Mouse (Mus musculus): ENCODE measurements around the gene Gm21976.

The Gm21976 gene

DNA sequence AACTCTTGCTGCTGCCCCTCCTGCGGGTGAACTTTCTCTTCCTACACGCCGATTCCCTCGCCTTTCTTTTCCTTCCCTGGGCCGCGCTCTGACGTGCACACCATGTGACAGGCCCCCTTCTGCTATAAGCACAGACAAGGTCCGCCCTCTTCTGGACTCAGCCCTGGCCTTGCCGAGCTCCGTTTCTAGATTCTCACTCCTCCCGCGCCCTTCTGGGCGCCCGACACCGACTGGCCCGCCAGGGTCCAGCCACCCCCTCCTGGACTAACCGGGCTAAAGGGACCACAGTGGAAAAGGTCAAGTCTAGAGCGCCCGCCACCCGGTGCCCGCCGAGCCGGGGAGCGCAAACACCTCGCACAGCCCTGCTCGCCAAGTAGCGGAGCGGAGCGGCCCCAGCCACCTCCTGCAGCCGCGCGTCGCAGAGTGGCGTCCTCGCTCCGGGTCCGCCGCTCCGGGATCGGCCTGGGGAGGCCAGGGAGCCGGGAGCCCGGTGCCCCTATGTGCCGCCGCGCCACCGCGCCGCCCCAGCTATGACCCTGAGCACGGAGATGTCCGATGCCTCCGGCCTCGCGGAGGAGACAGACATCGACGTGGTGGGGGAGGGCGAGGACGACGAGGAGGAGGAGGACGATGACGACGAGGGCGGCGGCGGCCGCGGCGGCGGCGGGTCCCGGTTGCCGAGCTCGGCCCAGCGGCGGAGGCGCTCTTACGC is 74.6 kb downstream of the Gm21976 start, which contains the start of gene Foxd1:
TSS of gene Foxd1 (plus strand) at position 153 of the 712 bp plus-strand sequence.
- DNase-seq (ENCODE audit: low spot score in 2 of 2) = no peak

DNA sequence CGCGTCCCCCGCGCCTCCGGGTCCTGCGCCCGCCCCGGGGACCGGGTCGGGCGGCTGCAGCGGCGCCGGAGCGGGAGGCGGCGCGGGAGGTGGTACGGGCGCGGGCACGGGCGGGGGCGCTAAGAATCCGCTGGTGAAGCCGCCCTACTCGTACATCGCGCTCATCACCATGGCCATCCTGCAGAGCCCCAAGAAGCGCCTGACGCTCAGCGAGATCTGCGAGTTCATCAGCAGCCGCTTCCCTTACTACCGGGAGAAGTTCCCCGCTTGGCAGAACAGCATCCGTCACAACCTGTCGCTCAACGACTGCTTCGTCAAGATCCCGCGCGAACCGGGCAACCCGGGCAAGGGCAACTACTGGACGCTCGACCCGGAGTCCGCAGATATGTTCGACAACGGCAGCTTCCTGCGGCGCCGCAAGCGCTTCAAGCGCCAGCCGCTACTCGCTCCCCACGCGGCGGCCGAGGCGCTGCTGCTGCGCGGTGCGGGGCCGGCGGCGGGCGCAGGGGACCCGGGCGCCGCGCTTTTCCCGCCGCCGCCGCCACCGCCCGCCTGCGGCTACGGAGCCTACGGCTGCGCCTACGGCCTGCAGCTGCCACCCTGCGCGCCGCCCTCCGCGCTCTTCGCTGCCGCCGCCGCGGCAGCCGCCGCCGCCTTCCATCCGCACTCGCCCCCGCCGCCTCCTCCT is 75.3 kb downstream of the Gm21976 start:
- DNase-seq (ENCODE audit: low spot score in 2 of 2) = no peak

DNA sequence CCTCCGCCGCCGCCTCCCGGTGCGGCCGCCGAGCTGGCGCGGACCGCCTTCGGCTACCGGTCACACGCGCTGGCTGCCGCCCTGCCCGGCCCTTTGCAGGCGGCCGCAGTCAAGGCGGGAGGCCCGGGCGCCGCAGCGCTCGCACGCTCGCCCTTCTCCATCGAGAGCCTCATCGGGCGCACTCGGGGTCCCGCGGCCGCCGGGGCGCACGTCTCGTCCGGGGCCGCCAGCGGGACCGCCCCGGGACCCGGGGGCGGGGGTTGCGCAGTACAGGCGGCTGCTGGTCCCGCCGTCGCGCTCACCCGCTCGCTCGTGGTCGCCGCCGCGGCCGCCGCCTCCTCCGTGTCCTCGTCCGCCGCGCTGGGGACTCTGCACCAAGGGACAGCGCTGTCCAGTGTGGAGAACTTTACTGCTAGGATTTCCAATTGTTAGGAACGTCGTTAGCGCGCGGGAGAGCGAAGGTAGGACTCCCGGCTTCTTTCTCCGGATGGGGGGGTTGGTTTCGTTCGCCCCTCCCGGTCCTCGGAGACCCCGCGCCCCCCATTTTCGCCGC is 75.9 kb downstream of the Gm21976 start:
- no peak for DNase-seq (ENCODE audit: low spot score in 2 of 2)

DNA sequence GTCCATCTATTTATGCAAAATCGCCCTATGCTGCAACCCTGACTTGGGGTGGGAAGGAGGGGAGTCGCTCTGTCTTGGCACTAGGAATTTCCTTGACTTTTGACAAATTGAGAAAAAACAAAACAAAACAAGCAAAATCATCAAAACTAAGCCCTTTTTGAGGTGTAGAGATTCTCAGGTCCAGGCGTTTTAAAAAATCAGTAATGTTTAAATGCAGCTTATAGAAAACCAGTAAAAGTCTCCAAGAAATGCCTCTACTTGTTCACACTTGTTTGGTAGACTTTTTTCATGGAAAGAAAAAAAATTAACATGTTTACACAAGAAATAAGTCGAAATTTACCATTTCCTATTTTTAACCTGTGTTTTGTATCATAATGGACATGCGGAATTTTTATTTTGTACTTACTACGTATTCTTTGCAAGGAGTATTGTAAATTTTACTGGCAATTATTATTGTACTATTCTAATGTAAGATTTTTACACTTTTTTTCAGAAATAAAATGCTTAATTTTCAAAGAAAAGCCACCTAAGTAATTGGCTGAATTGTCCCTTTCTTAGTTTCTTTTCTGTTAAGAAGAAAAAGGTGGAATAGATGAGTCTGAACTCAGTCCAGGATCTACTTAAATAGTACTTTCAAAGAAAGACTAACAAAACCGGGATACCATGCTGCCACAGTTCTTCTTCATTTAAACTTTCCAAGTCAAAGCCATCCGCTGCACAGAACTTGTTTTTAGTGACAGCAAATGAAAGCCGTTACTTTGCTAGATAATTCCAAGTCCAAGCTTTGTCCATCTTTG is 76.7 kb downstream of the Gm21976 start:
- DNase-seq (ENCODE audit: low spot score in 2 of 2) = no peak
